Mouse (Mus musculus) thymus, postnatal 0 days (tissue): ENCODE results near the gene Pde6d. TPM values are rescaled to one million over a fixed set of nuclear protein-coding genes. Genes with fewer than 3 reads are reported as not detected.
A peak's percentile ranks its signal among the peaks of the same experiment; 100 is the strongest.

Source experiments
- DNase-seq: peaks from one replicate; pipeline ENCODE4 v3.0.0-alpha.2; 2015; ENCODE audit warnings: low spot score
- polyA plus RNA-seq: library from polyadenylated mRNA; unstranded; fragments of >200 nt; fragmentation: Nextera tagmentation; extraction: Ambion mirVana; gene quantifications from 2 replicates; pipeline ENCODE4 v1.2.1, GENCODE M21; 2015

The Pde6d gene
- polyA plus RNA-seq, 1 experiment from 2014 or later = 55.4 TPM

- DNase-seq = no peak
Observed at GRCm38 (mm10) chr1:86504697-86505421, 77.6 kb downstream of the Pde6d start.

- peak; percentile 87 for DNase-seq
Observed at GRCm38 (mm10) chr1:86503906-86504696, 78.3 kb downstream of the Pde6d start.

- DNase-seq = peak; percentile 82
Observed at GRCm38 (mm10) chr1:86503165-86503747, 79.2 kb downstream of the Pde6d start.

- peak; percentile 52 for DNase-seq
Observed at GRCm38 (mm10) chr1:86502221-86503048, 80.0 kb downstream of the Pde6d start.

GRCm38 (mm10) chr1:86501559-86501958, 80.9 kb downstream of the Pde6d start:
- DNase-seq = peak; percentile 92

- peak; percentile 80 for DNase-seq
Observed at GRCm38 (mm10) chr1:86501114-86501532, 81.3 kb downstream of the Pde6d start.

- DNase-seq = no peak
Observed at GRCm38 (mm10) chr1:86500681-86501080, 81.7 kb downstream of the Pde6d start.

GRCm38 (mm10) chr1:86499903-86500302, 82.5 kb downstream of the Pde6d start:
- DNase-seq = peak; percentile 85

GRCm38 (mm10) chr1:86498611-86499010, 83.8 kb downstream of the Pde6d start:
- no peak for DNase-seq

- DNase-seq = no peak
Observed at GRCm38 (mm10) chr1:86497986-86498385, 84.4 kb downstream of the Pde6d start.

GRCm38 (mm10) chr1:86497361-86497760, 85.1 kb downstream of the Pde6d start:
- no peak for DNase-seq

- DNase-seq = no peak
Observed at GRCm38 (mm10) chr1:86496340-86496739, 86.1 kb downstream of the Pde6d start.

- no peak for DNase-seq
Observed at GRCm38 (mm10) chr1:86493783-86494182, 88.6 kb downstream of the Pde6d start.

Other genes starting within 250 kb of the Pde6d start
- gene Ncl, start 223.2 kb downstream of the Pde6d start, polyA plus RNA-seq = 458 and 464 TPM in 2 replicates
- 0.17 TPM in 1 of 2 replicates, not detected in the other for gene Nmur1, start 156.4 kb downstream of the Pde6d start, polyA plus RNA-seq
- 0.08 TPM in 1 of 2 replicates, not detected in the other for gene Tex44, start 156.3 kb downstream of the Pde6d start, polyA plus RNA-seq
- gene Ptma, start 55.9 kb downstream of the Pde6d start, polyA plus RNA-seq = 3,795 and 4,477 TPM in 2 replicates
- 35.2 and 36.5 TPM in 2 replicates for gene Cops7b, start 275 bp upstream of the Pde6d start, polyA plus RNA-seq
- gene Nppc, start 87.9 kb upstream of the Pde6d start, polyA plus RNA-seq = 0.93 and 1.1 TPM in 2 replicates
- 21.5 and 23.5 TPM in 2 replicates for gene Dis3l2, start 121.2 kb upstream of the Pde6d start, polyA plus RNA-seq